Mouse (Mus musculus): ENCODE measurements around the gene Park7. TPM values are rescaled to one million over a fixed set of nuclear protein-coding genes. Genes with fewer than 3 reads are reported as not detected.

Gene Park7
- 177 and 184 TPM in 2 replicates for polyA plus RNA-seq (2015; fragmentation: Nextera tagmentation; extraction: Ambion mirVana)

DNA sequence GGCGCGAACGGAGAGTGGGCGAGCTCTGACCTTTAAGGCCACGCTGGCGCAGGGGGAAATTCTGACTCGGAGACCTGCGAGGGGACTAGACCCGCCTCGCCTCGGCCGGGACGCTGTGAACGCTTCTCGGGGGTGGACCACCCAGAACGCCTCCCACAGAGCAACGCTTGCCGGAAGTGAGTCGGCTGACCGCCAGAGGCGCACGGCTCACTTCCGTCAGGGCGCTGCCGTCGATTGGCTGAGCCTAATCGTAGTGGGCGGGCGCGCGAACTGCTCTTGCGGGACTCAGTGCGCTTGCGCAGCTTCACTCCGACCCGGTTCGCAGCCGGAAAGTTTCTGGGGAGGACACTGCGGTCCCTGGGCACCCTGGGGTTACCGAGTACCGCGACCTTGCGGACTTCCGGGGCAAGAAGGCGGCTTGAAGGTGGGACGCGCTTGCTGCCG lies at the start of gene Park7, which contains the start of gene Tnfrsf9:
Park7 (minus strand) TSS at position 148 of the 444 bp plus-strand sequence.
Tnfrsf9 (plus strand) TSS at position 273 of the 444 bp plus-strand sequence.
- WGBS (ENCODE audit: insufficient replicate concordance): under 1% methylated on average over 48 of the region's 48 CpGs
- peak; percentile 84 for ATAC-seq (ENCODE audit: low read depth)

DNA sequence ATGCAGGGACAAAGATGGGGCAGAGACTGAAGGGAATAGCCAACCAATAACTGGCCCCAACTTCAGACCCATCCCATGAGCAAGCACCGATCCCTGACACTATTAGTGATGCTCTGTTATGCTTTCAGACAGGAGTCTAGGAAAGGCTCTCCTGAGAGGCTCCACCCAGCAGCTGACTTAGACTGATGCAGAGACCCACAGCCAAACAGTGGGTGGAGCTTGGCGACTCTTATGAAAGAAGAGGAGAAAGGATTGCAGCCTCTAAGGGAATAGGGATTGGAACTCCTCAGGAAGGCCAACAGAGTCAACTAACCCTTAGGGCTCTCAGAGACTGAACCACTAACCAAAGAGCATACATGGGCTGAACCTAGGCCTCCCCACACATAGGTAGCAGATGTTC lies 49.5 kb upstream of the Park7 start:
- no peak overlapping the region for H3K4me2 ChIP-seq (ENCODE audit: low read depth, low read length)
- no peaks in the 10 kb centered on the region; the same call in 1 of the 2 replicates for H3K4me1 ChIP-seq (ENCODE audit: control insufficient read depth, low read depth, low read length)
- H3K4me3 ChIP-seq (ENCODE audit: low read depth, low read length): no peak overlapping the region
- 36% methylated on average over 2 of the region's 2 CpGs for WGBS (ENCODE audit: insufficient replicate concordance)
- H3K9ac ChIP-seq (ENCODE audit: low read depth, low read length): no peak overlapping the region
- no peaks in the 10 kb centered on the region for H3K36me3 ChIP-seq (ENCODE audit: control insufficient read depth, insufficient read depth)
- H3K27me3 ChIP-seq (ENCODE audit: control insufficient read depth, insufficient read depth, low read depth, low read length): no peaks in the 10 kb centered on the region
- H3K9me3 ChIP-seq (replicated peaks; ENCODE audit: control insufficient read depth, low read length): no peaks in the 10 kb centered on the region
- ATAC-seq (ENCODE audit: low read depth): no peak
- no peak overlapping the region for H3K27ac ChIP-seq (ENCODE audit: low read length)

More for the DNA sequence above, at the start of gene Park7, which contains the start of gene Tnfrsf9:
- peaks cover 25% of the 10 kb centered on the region for H3K4me1 ChIP-seq (ENCODE audit: control insufficient read depth, low read depth, low read length)
- H3K9ac ChIP-seq (ENCODE audit: low read depth, low read length): peak within 1 kb of the TSS; percentile 85
- H3K27me3 ChIP-seq (ENCODE audit: control insufficient read depth, insufficient read depth, low read depth, low read length): no peaks in the 10 kb centered on the region
- peak within 1 kb of the TSS; percentile 89 for H3K27ac ChIP-seq (ENCODE audit: low read length)
- no peaks in the 10 kb centered on the region for H3K9me3 ChIP-seq (replicated peaks; ENCODE audit: control insufficient read depth, low read length)
- peak within 1 kb of the TSS; percentile 82 for H3K4me2 ChIP-seq (ENCODE audit: low read depth, low read length)
- no peaks in the 10 kb centered on the region for H3K36me3 ChIP-seq (ENCODE audit: control insufficient read depth, insufficient read depth)
- H3K4me3 ChIP-seq (ENCODE audit: low read depth, low read length): peak within 1 kb of the TSS; percentile 75

DNA sequence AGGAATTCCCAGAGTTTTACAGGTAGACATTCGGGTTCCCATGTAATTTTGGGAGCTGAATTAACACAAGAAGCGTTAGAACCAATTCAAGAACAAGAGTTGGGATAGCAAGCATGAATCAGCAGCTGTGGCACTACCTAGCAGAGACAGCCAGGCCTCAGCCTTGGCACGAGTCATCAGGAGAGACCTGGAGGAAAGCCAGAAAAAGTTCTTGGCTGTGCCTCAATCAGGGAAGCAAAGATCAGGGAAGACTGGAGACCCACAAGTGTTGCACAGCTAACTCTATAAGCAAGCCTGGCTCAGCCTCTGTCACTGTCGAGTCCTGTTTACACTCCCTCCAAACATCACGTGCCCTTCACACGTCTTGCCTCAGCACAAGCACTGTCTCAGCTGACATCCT lies 48.0 kb upstream of the Park7 start:
- WGBS (ENCODE audit: insufficient replicate concordance): 43% methylated on average over 6 of the region's 6 CpGs
- Histone ChIP-seq H3K36me3 (ENCODE audit: control insufficient read depth, insufficient read depth) (no peaks in the 10 kb centered on the region), H3K9ac (ENCODE audit: low read depth, low read length) (no peak overlapping the region), H3K4me3 (ENCODE audit: low read depth, low read length) (no peak overlapping the region), H3K27ac (ENCODE audit: low read length) (no peak overlapping the region), H3K4me1 (ENCODE audit: control insufficient read depth, low read depth, low read length) (no peaks in the 10 kb centered on the region; the same call in 1 of the 2 replicates), H3K27me3 (ENCODE audit: control insufficient read depth, insufficient read depth, low read depth, low read length) (no peaks in the 10 kb centered on the region), H3K4me2 (ENCODE audit: low read depth, low read length) (no peak overlapping the region), H3K9me3 (replicated peaks; ENCODE audit: control insufficient read depth, low read length) (no peaks in the 10 kb centered on the region)
- ATAC-seq (ENCODE audit: low read depth): no peak

DNA sequence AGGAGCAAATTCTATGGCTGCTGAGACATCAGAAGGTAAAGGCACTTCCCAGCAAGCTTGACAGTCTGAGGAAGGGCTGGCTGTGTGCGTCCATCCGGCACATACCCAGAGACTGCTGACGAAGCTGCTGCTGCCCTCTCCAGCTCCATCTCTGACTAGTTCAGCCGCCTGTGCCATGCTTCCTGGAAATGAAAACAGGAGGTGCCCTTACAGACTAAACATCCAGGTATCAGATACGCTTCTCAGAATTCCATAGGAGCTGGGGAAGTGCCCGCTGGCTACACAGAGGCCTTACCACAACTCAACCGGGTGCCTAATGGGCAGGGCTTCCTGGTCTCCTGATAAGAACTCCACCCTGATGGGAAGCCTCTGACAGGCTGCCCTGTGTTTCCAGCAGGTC lies 44.3 kb upstream of the Park7 start:
- H3K4me1 ChIP-seq (ENCODE audit: control insufficient read depth, low read depth, low read length): no peaks in the 10 kb centered on the region
- no peak overlapping the region for H3K9ac ChIP-seq (ENCODE audit: low read depth, low read length)
- H3K27me3 ChIP-seq (ENCODE audit: control insufficient read depth, insufficient read depth, low read depth, low read length): no peaks in the 10 kb centered on the region
- no peak overlapping the region for H3K4me3 ChIP-seq (ENCODE audit: low read depth, low read length)
- no peaks in the 10 kb centered on the region for H3K9me3 ChIP-seq (replicated peaks; ENCODE audit: control insufficient read depth, low read length)
- no peak overlapping the region for H3K4me2 ChIP-seq (ENCODE audit: low read depth, low read length)
- WGBS (ENCODE audit: insufficient replicate concordance): 43% methylated on average over 7 of the region's 7 CpGs
- H3K36me3 ChIP-seq (ENCODE audit: control insufficient read depth, insufficient read depth): no peaks in the 10 kb centered on the region
- H3K27ac ChIP-seq (ENCODE audit: low read length): no peak overlapping the region
- no peak for ATAC-seq (ENCODE audit: low read depth)

DNA sequence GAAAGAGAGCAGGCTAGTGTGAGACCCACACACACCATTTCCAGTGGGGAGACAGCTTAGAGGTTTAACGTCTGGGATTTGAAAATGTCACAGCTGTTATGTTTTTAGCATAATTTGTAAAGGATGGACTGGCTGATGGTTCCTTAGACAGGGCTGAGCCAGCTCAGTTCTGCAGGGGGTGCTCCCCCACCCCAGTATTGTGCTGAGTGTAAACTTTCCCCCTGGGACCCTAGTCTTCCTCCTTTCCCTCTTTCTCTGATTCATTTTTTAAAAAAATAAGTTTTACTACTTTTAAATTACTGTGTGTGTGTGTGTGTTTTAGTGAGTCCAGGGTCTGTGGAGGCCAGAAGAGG lies 42.8 kb upstream of the Park7 start:
- Histone ChIP-seq H3K36me3 (ENCODE audit: control insufficient read depth, insufficient read depth) (no peaks in the 10 kb centered on the region), H3K4me3 (ENCODE audit: low read depth, low read length) (no peak overlapping the region), H3K4me1 (ENCODE audit: control insufficient read depth, low read depth, low read length) (no peaks in the 10 kb centered on the region), H3K9me3 (replicated peaks; ENCODE audit: control insufficient read depth, low read length) (no peaks in the 10 kb centered on the region), H3K27ac (ENCODE audit: low read length) (no peak overlapping the region), H3K4me2 (ENCODE audit: low read depth, low read length) (no peak overlapping the region), H3K9ac (ENCODE audit: low read depth, low read length) (no peak overlapping the region), H3K27me3 (ENCODE audit: control insufficient read depth, insufficient read depth, low read depth, low read length) (no peaks in the 10 kb centered on the region)
- whole genome bisulfite sequencing (ENCODE audit: insufficient replicate concordance): 45% methylated on average over 1 of the region's 1 CpGs
- no peak for ATAC-seq (ENCODE audit: low read depth)

DNA sequence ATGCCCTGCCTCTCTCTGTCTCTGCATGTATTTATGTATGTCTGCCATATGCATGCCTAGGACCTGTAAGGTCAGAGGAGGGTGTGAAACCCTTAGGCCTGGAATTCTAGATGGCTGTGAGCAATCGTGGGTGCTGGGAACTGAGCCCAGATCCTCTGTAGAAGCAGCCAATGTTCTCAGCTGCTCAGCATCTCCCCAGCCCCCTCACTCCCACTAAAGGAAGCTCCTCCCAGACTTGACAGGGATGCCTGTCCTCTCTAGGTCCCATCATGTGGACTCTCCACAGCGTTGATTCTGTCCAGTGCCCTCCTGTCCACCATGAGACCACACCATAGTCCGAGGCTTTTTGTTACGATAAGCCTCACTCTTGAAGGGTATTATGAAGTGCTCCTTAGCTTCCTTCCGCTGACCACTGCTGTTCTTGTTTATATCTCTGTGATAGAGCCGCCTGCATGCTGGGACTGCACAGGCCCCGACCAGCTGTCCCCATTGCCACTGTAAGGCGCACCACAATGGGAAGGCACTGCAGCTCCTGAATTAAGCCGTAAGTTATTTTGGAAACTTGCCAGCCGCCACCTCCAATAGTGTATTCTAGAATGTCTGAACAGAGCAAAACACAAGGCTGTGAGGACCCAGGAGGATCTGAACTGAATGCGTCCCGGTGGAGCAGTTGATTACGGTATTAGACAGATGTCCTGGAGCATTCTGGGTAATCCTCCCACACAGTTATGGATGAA lies 42.3 kb upstream of the Park7 start:
- no peaks in the 10 kb centered on the region for H3K27me3 ChIP-seq (ENCODE audit: control insufficient read depth, insufficient read depth, low read depth, low read length)

DNA sequence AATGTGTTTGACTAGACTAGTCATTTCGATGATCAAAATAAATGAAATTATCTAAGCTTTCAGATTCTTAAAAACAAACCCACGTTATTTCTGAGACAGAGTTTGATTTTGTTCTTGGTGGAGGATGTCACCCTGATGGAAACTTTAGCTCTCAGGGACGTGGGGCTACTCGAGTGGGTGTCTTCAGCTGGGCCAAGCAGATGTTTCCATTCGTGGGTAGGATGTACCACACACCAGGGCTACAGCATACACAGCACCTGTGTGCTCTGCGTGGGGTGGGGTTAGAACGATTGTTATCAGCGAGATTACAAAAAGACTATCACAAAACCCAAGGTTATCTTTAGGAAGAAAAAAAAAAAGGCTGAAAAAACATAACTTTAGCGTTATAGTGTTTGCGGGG lies 36.7 kb upstream of the Park7 start:
- WGBS (ENCODE audit: insufficient replicate concordance): 53% methylated on average over 10 of the region's 10 CpGs
- no peak for ATAC-seq (ENCODE audit: low read depth)
- Histone ChIP-seq H3K36me3 (ENCODE audit: control insufficient read depth, insufficient read depth) (no peaks in the 10 kb centered on the region), H3K4me2 (ENCODE audit: low read depth, low read length) (no peak overlapping the region), H3K4me3 (ENCODE audit: low read depth, low read length) (no peak overlapping the region), H3K27me3 (ENCODE audit: control insufficient read depth, insufficient read depth, low read depth, low read length) (no peaks in the 10 kb centered on the region), H3K4me1 (ENCODE audit: control insufficient read depth, low read depth, low read length) (no peaks in the 10 kb centered on the region), H3K9me3 (replicated peaks; ENCODE audit: control insufficient read depth, low read length) (no peaks in the 10 kb centered on the region), H3K9ac (ENCODE audit: low read depth, low read length) (no peak overlapping the region), H3K27ac (ENCODE audit: low read length) (no peak overlapping the region)

More for the DNA sequence above, 42.3 kb upstream of the Park7 start:
- Histone ChIP-seq H3K36me3 (ENCODE audit: control insufficient read depth, insufficient read depth) (no peaks in the 10 kb centered on the region), H3K4me2 (ENCODE audit: low read depth, low read length) (no peak overlapping the region), H3K9me3 (replicated peaks; ENCODE audit: control insufficient read depth, low read length) (no peaks in the 10 kb centered on the region), H3K4me3 (ENCODE audit: low read depth, low read length) (no peak overlapping the region), H3K27ac (ENCODE audit: low read length) (no peak overlapping the region), H3K9ac (ENCODE audit: low read depth, low read length) (no peak overlapping the region), H3K4me1 (ENCODE audit: control insufficient read depth, low read depth, low read length) (no peaks in the 10 kb centered on the region)
- WGBS (ENCODE audit: insufficient replicate concordance): 67% methylated on average over 13 of the region's 13 CpGs
- ATAC-seq (ENCODE audit: low read depth): no peak; the same call in 1 of the 2 replicates

DNA sequence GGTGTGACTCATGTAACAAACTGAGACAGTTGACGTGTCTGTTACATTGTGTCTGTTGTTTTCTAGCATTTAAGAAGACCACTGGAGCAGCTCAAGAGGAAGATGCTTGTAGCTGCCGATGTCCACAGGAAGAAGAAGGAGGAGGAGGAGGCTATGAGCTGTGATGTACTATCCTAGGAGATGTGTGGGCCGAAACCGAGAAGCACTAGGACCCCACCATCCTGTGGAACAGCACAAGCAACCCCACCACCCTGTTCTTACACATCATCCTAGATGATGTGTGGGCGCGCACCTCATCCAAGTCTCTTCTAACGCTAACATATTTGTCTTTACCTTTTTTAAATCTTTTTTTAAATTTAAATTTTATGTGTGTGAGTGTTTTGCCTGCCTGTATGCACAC lies 30.5 kb upstream of the Park7 start:
- no peak overlapping the region for H3K27ac ChIP-seq (ENCODE audit: low read length)
- 74% methylated on average over 7 of the region's 7 CpGs for WGBS (ENCODE audit: insufficient replicate concordance)
- no peaks in the 10 kb centered on the region for H3K9me3 ChIP-seq (replicated peaks; ENCODE audit: control insufficient read depth, low read length)

DNA sequence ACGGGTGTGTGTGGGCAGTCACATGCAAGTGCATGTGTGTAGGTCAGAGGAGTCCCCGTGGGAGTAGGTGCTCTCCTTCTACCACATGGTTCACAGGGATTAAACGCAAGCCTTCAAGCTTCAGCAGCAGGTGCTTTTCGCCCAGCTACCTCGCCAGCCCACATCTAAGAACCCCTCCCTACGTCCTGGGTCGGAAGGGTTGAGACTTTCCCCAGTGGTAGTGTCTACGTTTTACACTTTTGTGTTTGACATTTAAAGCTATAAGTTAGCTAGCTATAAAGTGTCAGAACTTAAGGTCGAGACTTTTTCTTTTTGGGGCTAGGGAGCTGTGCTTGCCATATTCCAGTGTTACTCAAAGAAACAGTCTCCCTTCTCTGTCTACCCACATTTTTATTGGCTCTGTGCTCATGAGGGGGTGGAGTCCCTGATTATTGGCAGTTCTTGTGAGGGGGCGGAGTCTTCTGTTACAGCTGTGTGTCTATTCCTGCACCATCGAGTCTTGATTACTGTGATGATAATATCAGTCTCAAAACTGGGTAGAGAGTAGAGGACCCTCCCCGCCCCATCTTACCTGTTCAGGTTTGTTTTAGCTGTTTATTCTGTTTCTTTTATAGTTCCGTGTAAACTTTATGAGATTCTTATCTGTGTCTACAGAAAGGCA lies 25.9 kb upstream of the Park7 start:
- Histone ChIP-seq H3K4me2 (ENCODE audit: low read depth, low read length) (no peak overlapping the region), H3K36me3 (ENCODE audit: control insufficient read depth, insufficient read depth) (no peaks in the 10 kb centered on the region), H3K4me3 (ENCODE audit: low read depth, low read length) (no peak overlapping the region), H3K9me3 (replicated peaks; ENCODE audit: control insufficient read depth, low read length) (no peaks in the 10 kb centered on the region), H3K9ac (ENCODE audit: low read depth, low read length) (no peak overlapping the region), H3K4me1 (ENCODE audit: control insufficient read depth, low read depth, low read length) (no peaks in the 10 kb centered on the region), H3K27me3 (ENCODE audit: control insufficient read depth, insufficient read depth, low read depth, low read length) (no peaks in the 10 kb centered on the region), H3K27ac (ENCODE audit: low read length) (no peak overlapping the region)
- no peak for ATAC-seq (ENCODE audit: low read depth)
- WGBS (ENCODE audit: insufficient replicate concordance): 58% methylated on average over 13 of the region's 13 CpGs

More for the DNA sequence above, 30.5 kb upstream of the Park7 start:
- Histone ChIP-seq H3K9ac (ENCODE audit: low read depth, low read length) (no peak overlapping the region), H3K4me3 (ENCODE audit: low read depth, low read length) (no peak overlapping the region), H3K36me3 (ENCODE audit: control insufficient read depth, insufficient read depth) (no peaks in the 10 kb centered on the region), H3K4me1 (ENCODE audit: control insufficient read depth, low read depth, low read length) (no peaks in the 10 kb centered on the region), H3K27me3 (ENCODE audit: control insufficient read depth, insufficient read depth, low read depth, low read length) (no peaks in the 10 kb centered on the region), H3K4me2 (ENCODE audit: low read depth, low read length) (no peak overlapping the region)
- ATAC-seq (ENCODE audit: low read depth): no peak

Data from liver, embryonic 16.5 days (tissue).